Mouse (Mus musculus) lung, embryonic 16.5 days (tissue): ENCODE data around the gene Ttyh3. TPM values are rescaled to one million over a fixed set of nuclear protein-coding genes. Genes with fewer than 3 reads are reported as not detected.

ENCODE experiments used
- ATAC-seq: fragments of 200-750 bp; cut with Nextera tagmentation; 2 replicates; pipeline ENCODE4 v1.8.0; 2017; ENCODE audit warnings: low read depth, mild to moderate bottlenecking, moderate library complexity
- H3K27ac ChIP-seq: fragments of 300-500 bp; sonication (generic); 2 replicates; pipeline ENCODE4 v1.5.1; 2014; ENCODE audit warnings: mild to moderate bottlenecking, control low read depth, low read length
- H3K27me3 ChIP-seq: fragments of 300-500 bp; sonication (generic); 2 replicates; pipeline ENCODE4 v1.6.1; 2014; ENCODE audit warnings: low read depth, low read length, mixed read lengths; ENCODE audit not compliant: control insufficient read depth, insufficient read depth
- H3K36me3 ChIP-seq: fragments of 300-500 bp; sonication (generic); 2 replicates; pipeline ENCODE4 v1.6.1; 2014; ENCODE audit warnings: low read length; ENCODE audit not compliant: control insufficient read depth, insufficient read depth
- H3K4me1 ChIP-seq: fragments of 300-500 bp; sonication (generic); replicated peaks from 2 replicates; pipeline ENCODE4 v1.6.1; 2014; ENCODE audit warnings: low read length, mixed read lengths; ENCODE audit not compliant: control insufficient read depth, insufficient read depth
- H3K4me2 ChIP-seq: fragments of 300-500 bp; sonication (generic); 2 replicates; pipeline ENCODE4 v1.6.1; 2014; ENCODE audit warnings: low read depth, low read length, control low read depth
- H3K4me3 ChIP-seq: fragments of 300-500 bp; sonication (generic); 2 replicates; pipeline ENCODE4 v1.5.1; 2014; ENCODE audit warnings: mild to moderate bottlenecking, low read length, control low read depth
- H3K9ac ChIP-seq: fragments of 300-500 bp; sonication (generic); 2 replicates; pipeline ENCODE4 v1.6.1; 2014; ENCODE audit warnings: low read length, control low read depth
- H3K9me3 ChIP-seq: fragments of 300-500 bp; sonication (generic); 2 replicates; pipeline ENCODE4 v1.6.1; 2016; ENCODE audit warnings: low read length; ENCODE audit not compliant: control insufficient read depth
- WGBS: fragments of 180-500 bp; shearing (Covaris S2); extraction: QIAGEN DNeasy Blood & Tissue Kit; methylation state at CpG from one replicate; pipeline ENCODE4 v1.1.7; 2014; 5-methylcytosine and 5-hydroxymethylcytosine counted together
- polyA plus RNA-seq: library from polyadenylated mRNA; unstranded; fragments of >200 nt; fragmentation: Nextera tagmentation; extraction: Ambion mirVana; gene quantifications from 2 replicates; pipeline ENCODE4 v1.2.1, GENCODE M21; 2015

The Ttyh3 gene
- polyA plus RNA-seq, 1 experiment from 2014 or later = 29.4 TPM

DNA sequence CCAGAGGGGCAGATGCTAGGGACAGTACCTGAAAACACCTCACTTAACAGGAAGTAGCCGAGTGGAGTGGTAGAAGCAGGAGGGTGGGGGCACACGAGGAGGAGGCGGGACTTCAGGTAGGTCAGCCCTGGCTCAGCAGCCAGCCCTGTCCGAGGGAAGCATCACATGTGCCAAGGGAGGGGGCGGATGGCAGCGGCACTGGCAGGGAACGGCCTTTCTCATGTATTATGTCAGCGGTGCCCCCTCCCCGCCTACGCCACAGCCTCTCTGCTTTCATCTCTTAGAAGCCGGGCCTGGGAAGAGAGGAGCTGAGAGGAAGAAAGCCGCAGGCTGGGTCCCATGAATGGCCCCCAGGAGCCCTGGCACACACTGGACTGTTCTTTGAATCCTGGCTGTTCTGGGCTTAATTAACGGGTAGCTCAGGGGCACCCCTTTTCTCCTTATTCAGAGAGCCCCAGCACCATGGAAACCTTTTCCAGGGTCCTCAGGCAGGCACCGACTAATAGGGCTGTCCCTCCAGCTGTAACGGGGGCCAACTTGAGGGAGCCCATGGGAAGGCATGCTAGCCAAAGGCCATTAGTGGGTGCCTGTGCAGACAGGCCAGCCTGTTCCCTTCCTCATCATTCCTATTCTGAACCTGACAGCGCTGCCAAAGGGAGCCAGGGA, 10.9 kb upstream of the Ttyh3 start:
- no peak for ATAC-seq
- no peak overlapping the region for H3K9ac ChIP-seq
- no peaks in the 10 kb centered on the region for H3K9me3 ChIP-seq
- H3K4me3 ChIP-seq = no peak overlapping the region
- 45% methylated on average over 14 of the region's 16 CpGs for WGBS
- no peaks in the 10 kb centered on the region for H3K36me3 ChIP-seq
- H3K27me3 ChIP-seq = no peaks in the 10 kb centered on the region
- H3K4me1 ChIP-seq = peaks cover 13% of the 10 kb centered on the region
- H3K27ac ChIP-seq = no peak overlapping the region
- no peak overlapping the region for H3K4me2 ChIP-seq

GRCm38 (mm10) chr5:140654096-140654845, 5.4 kb upstream of the Ttyh3 start:
- Histone ChIP-seq H3K36me3 (no peaks in the 10 kb centered on the region), H3K4me2 (no peak overlapping the region), H3K4me1 (peaks cover 10% of the 10 kb centered on the region), H3K27me3 (no peaks in the 10 kb centered on the region), H3K4me3 (no peak overlapping the region), H3K9me3 (no peaks in the 10 kb centered on the region), H3K9ac (no peak overlapping the region), H3K27ac (no peak overlapping the region)
- WGBS = 72% methylated on average over 15 of the region's 15 CpGs
- ATAC-seq = no peak

GRCm38 (mm10) chr5:140652587-140652986, 3.8 kb upstream of the Ttyh3 start:
- ATAC-seq = no peak
- H3K27me3 ChIP-seq = no peaks in the 10 kb centered on the region
- WGBS = 47% methylated on average over 7 of the region's 7 CpGs

GRCm38 (mm10) chr5:140651231-140651630, 2.4 kb upstream of the Ttyh3 start:
- no peak overlapping the region for H3K27ac ChIP-seq
- no peak overlapping the region for H3K4me3 ChIP-seq
- ATAC-seq = no peak
- no peak overlapping the region for H3K9ac ChIP-seq
- H3K27me3 ChIP-seq = no peaks in the 10 kb centered on the region
- H3K9me3 ChIP-seq = no peaks in the 10 kb centered on the region
- H3K36me3 ChIP-seq = no peaks in the 10 kb centered on the region
- WGBS = 74% methylated on average over 11 of the region's 11 CpGs
- no peak overlapping the region for H3K4me2 ChIP-seq
- H3K4me1 ChIP-seq = peaks cover 28% of the 10 kb centered on the region

More at GRCm38 (mm10) chr5:140652587-140652986, 3.8 kb upstream of the Ttyh3 start:
- peaks cover 15% of the 10 kb centered on the region for H3K4me1 ChIP-seq
- no peak overlapping the region for H3K4me3 ChIP-seq
- H3K27ac ChIP-seq = 0 out of 2 replicates have a peak overlapping the region, but pooled peaks have one; percentile 2
- no peaks in the 10 kb centered on the region for H3K36me3 ChIP-seq
- no peak overlapping the region for H3K9ac ChIP-seq
- no peak overlapping the region for H3K4me2 ChIP-seq
- H3K9me3 ChIP-seq = no peaks in the 10 kb centered on the region

DNA sequence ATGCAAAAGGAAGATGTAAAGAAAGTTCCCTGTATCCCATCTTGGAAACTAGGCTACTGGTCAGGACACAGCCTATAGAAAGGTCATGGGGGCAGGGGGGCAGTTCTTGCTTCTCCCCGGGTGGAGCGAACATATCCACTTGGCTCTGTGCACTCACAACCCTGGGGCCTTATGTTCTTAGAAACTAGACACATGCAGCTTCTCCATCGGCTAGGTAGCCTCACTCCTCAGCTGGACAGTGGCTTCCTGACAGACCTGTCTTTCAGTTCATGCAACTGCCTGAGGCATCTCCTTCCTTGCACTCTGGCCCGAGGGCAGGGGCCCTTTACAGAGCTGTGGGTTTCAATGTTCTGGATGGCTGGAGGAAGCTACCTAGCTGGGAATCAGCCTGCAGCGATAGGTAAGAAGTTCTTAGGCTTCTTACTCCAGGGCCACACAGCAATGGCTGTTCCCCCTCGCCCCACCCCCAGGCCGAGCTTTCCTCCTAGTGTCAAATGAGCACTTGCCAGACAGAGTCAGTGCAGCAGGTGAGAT, 1.1 kb upstream of the Ttyh3 start:
- H3K27me3 ChIP-seq = no peaks in the 10 kb centered on the region
- no peak for ATAC-seq
- 64% methylated on average over 7 of the region's 7 CpGs for WGBS
- no peak overlapping the region for H3K4me3 ChIP-seq
- H3K27ac ChIP-seq = no peak overlapping the region
- H3K36me3 ChIP-seq = no peaks in the 10 kb centered on the region
- no peaks in the 10 kb centered on the region for H3K9me3 ChIP-seq
- H3K4me2 ChIP-seq = no peak overlapping the region; the same call in 1 of the 2 replicates
- no peak overlapping the region for H3K9ac ChIP-seq
- H3K4me1 ChIP-seq = peaks cover 41% of the 10 kb centered on the region

- 3% methylated on average over 26 of the region's 26 CpGs for WGBS
- peaks cover 47% of the 10 kb centered on the region for H3K4me1 ChIP-seq
Measured at GRCm38 (mm10) chr5:140649101-140649667, 353 bp upstream of the Ttyh3 start.

GRCm38 (mm10) chr5:140647821-140648518, 861 bp downstream of the Ttyh3 start:
- no peaks in the 10 kb centered on the region for H3K27me3 ChIP-seq
- peaks cover 47% of the 10 kb centered on the region for H3K4me1 ChIP-seq
- WGBS = 1% methylated on average over 13 of the region's 13 CpGs
- H3K36me3 ChIP-seq = no peaks in the 10 kb centered on the region
- peak; percentile 55 for ATAC-seq
- H3K27ac ChIP-seq = peak overlapping the region; percentile 92
- H3K4me3 ChIP-seq = peak overlapping the region; percentile 87
- peak overlapping the region; percentile 82 for H3K4me2 ChIP-seq
- H3K9me3 ChIP-seq = no peaks in the 10 kb centered on the region
- peak overlapping the region; percentile 95 for H3K9ac ChIP-seq

More at GRCm38 (mm10) chr5:140649101-140649667, 353 bp upstream of the Ttyh3 start:
- H3K9me3 ChIP-seq = no peaks in the 10 kb centered on the region
- no peaks in the 10 kb centered on the region for H3K27me3 ChIP-seq
- peak overlapping the region; percentile 85 for H3K4me2 ChIP-seq
- H3K4me3 ChIP-seq = peak overlapping the region; percentile 51
- H3K27ac ChIP-seq = peak overlapping the region; percentile 39; the same call in 1 of the 2 replicates
- no peaks in the 10 kb centered on the region for H3K36me3 ChIP-seq
- H3K9ac ChIP-seq = peak overlapping the region; percentile 62
- ATAC-seq = peak; percentile 93

DNA sequence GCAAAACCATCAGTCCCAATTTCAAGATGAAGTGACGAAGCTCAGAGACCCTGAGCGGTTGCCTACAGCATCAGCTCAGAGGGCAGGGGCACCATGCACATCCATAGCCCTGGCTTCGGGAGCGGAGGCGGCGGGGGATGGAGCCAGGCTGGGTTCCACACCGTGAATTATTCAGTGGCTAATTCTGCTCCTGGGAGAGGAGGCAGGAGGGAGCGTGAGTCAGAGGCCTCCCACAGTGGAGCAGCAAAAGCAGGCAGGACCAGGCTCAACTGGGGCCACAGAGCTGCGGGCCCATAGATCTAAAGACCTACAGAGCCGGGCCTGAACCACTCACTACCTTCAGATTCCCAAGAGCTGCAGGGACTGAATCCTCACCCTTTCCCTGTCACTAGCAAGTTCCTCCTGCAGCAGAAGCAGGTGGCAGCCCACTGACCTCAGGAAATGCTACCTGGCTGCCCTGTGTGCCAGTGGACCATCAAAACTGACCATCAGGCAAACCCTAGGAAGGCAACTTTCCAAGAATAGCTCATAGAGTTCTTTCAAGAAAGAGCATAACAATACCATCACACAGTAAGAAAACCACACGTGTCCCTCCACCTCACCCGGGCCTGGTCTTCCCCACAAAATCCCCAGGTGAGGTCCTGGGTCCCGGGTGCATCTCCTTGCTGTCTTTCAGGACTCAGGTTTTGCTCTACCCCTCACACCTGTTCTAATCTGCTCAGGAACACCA, 1.6 kb downstream of the Ttyh3 start:
- Histone ChIP-seq H3K27me3 (no peaks in the 10 kb centered on the region), H3K9ac (peak overlapping the region; percentile 95), H3K36me3 (no peaks in the 10 kb centered on the region), H3K9me3 (no peaks in the 10 kb centered on the region), H3K27ac (peak overlapping the region; percentile 92), H3K4me2 (peak overlapping the region; percentile 82), H3K4me1 (peaks cover 43% of the 10 kb centered on the region), H3K4me3 (peak overlapping the region; percentile 87)
- no peak for ATAC-seq
- WGBS = 51% methylated on average over 13 of the region's 13 CpGs
